Mouse (Mus musculus) neural tube, postnatal 0 days (tissue): ENCODE results near the gene Nat8f6. TPM values are rescaled to one million over a fixed set of nuclear protein-coding genes. Genes with fewer than 3 reads are reported as not detected.

Experiments
- microRNA-seq: library from miRNA; unstranded; fragments of <30 nt; microRNA quantifications from one replicate; pipeline ENCODE4, GENCODE M21; 2016
- polyA plus RNA-seq: library from polyadenylated mRNA; unstranded; fragments of >200 nt; fragmentation: Nextera tagmentation; extraction: Ambion mirVana; gene quantifications from 2 replicates; pipeline ENCODE4 v1.2.1, GENCODE M21; 2015

The Nat8f6 gene
- polyA plus RNA-seq = not detected in 2 replicates

DNA sequence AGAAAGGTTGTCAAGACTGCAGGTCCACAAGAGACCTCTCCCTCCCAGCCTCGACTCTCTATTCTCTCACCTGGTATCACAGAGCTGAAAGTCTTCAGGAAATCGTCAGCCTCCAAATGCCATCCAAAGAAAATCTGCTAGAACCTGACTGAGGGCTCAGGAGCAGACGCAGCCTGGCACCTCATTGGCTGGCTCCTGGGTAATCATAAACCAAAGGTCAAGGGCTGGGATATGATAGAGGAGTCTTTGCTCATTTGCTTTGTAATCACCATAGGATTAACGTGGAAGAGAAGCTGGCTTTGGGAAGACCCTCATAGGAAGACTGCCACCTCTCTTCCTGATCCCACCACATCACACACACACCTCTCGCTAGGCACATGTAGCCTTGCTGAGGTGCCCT, at the start of gene Nat8f6, which contains the start of gene Nat8f5:
Nat8f6 (minus strand) TSS at position 118 of the 400 bp plus-strand sequence.
Nat8f5 (minus strand) TSS at position 136 of the 400 bp plus-strand sequence.

GRCm38 (mm10) chr6:85869006-85869405, 48.3 kb upstream of the Nat8f6 start, which contains the start of gene Nat8f2:
TSS of gene Nat8f2 (minus strand) at chr6:85869158.

DNA sequence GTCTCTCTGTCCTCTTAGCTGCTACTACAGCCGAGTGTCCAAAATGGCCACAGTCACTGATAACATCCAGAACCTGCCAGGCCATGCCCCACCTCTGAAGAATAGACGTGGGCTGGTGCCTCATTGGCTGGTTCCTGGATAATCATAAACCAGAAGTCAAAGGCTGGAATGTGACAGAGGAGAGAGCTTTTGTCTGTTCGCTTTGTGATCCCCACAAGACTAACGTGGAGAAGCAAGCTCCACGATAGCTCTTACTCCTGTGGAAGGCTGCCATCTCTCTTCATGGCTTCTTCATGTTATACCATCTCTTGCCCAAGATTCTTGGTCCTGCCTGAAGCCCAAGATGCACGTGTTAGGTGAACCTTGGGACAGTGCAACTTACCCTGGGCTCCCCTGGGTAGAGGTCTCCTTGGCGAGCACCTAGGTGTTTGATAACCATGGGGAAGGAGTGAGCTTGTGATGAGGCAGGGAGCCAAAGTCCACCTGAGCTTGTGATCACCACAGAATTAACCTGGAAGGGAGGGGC, 11.1 kb upstream of the Nat8f6 start, which contains the start of gene Nat8:
Nat8 (minus strand) TSS at position 287 of the 526 bp plus-strand sequence.

DNA sequence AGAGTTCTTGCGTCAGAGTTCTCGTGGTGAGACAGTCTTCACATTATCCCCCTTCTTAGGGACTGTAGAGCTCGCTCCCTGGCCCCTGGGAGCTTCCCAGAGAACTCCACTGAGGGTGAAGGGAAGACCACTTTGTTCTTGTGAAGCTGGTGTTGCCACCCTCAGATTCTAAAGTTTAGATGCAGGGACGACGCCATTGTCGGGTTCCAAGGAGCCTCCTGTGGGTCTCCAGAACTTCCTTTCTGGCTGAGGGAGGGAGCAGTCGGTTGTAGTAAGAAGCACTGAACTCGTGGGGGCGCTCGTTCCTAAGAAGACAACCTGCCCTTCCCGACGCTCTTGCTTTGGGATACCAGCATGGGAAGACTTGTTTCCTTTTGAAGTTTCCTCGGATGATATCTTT, 55.2 kb downstream of the Nat8f6 start, which contains the start of gene Nat8f3:
Nat8f3 (minus strand) TSS at position 223 of the 400 bp plus-strand sequence.

Small RNA genes within 50 kb of the gene (microRNA-seq; reads per million reads assigned to microRNA genes)
- not detected for gene Mir6375

Other genes with a start within 250 kb of the Nat8f6 start
- gene Alms1, start 233.4 kb downstream of the Nat8f6 start, polyA plus RNA-seq = 2.3 and 3.0 TPM in 2 replicates
- gene Nat8f7, start 107.7 kb downstream of the Nat8f6 start, polyA plus RNA-seq = 0.14 and 0.31 TPM in 2 replicates
- 0.10 and 0.17 TPM in 2 replicates for gene Nat8f3, start 55.2 kb downstream of the Nat8f6 start, polyA plus RNA-seq
- 0.56 and 0.89 TPM in 2 replicates for gene Nat8f5, start within 50 bp of the Nat8f6 start, polyA plus RNA-seq
- 0.76 and 0.77 TPM in 2 replicates for gene Nat8, start 11.1 kb upstream of the Nat8f6 start, polyA plus RNA-seq
- gene Nat8f2, start 48.2 kb upstream of the Nat8f6 start, polyA plus RNA-seq = not detected in 2 replicates
- gene Nat8f4, start 83.9 kb upstream of the Nat8f6 start, polyA plus RNA-seq = 4.6 and 5.1 TPM in 2 replicates
- 64.7 and 72.3 TPM in 2 replicates for gene Tprkb, start 90.9 kb upstream of the Nat8f6 start, polyA plus RNA-seq
- gene Nat8f1, start 94.7 kb upstream of the Nat8f6 start, polyA plus RNA-seq = 28.1 and 28.9 TPM in 2 replicates
- gene Dusp11, start 140.7 kb upstream of the Nat8f6 start, polyA plus RNA-seq = 37.5 and 38.1 TPM in 2 replicates
- gene Figla, start 195.2 kb upstream of the Nat8f6 start, polyA plus RNA-seq = not detected in 2 replicates
- gene Add2, start 207.7 kb upstream of the Nat8f6 start, polyA plus RNA-seq = 72.9 and 84.4 TPM in 2 replicates